Mouse (Mus musculus): ENCODE results near the gene 4930583I09Rik.

DNA sequence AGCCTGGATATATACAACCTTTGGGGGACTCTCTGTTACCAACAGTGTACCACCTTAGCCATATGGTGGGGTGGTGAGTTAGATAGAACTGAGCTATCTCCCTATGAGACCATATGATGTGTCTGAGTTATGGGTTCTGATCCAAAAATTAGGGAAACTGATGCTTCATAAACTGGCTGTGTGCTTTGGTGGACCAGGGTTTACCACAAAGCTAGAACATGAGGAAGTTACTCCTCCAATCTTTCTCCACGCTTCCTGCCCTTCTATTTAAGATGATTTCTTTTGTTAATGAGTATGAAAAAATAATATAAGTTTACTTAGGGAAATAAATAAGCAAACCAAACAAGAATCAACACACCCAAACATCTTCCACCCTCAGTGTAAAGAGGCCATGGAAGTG, 10.8 kb upstream of the 4930583I09Rik start:
- TF ChIP-seq MAFK (IDR thresholded peaks at IDR 0.05; ENCODE audit: insufficient read depth, low read depth, low read length) = no peak
- no peak for TF ChIP-seq HCFC1 (IDR thresholded peaks at IDR 0.05; ENCODE audit: borderline replicate concordance, insufficient read depth, low read length)
- no peak for TF ChIP-seq CHD2 (IDR thresholded peaks at IDR 0.05; ENCODE audit: low read depth, low read length)
